In the genomic region with DNA sequence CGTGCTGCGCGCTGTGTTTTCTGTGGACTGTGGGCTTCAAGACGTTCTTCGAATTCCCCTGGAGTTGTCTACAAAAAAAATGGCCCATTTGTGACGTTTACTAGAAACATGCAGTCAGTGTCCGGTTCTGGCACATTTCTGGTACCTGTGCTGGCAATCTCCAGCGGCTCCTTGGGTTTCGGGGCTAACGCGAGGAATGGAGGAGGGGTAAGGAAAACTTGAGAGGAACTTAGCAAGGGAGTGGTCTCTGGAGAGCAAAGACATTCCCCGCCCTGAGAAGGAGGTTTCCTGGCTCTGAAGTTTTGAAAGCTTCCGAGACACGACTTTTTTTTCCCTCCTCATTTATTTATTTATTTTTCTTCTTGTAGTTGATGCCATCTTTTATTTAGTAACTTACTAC, we compare ENCODE assay signal across 8 mouse cellular contexts. TPM values are rescaled to one million over a fixed set of nuclear protein-coding genes. Genes with fewer than 3 reads are reported as not detected.
DNase-seq lines count a peak whose midpoint lies in the region; ATAC-seq and TF ChIP-seq lines count a peak whose summit lies in the region.

No protein-coding gene starts in this region.

- ATAC-seq in heart, embryonic 13.5 days (ENCODE audit: extremely low read depth, insufficient number of reproducible peaks, low FRiP score, low TSS enrichment): no peak
- peak; percentile 7; the same call in 1 of the 2 replicates for ATAC-seq in hindbrain, embryonic 15.5 days (ENCODE audit: low FRiP score, low read depth)
- no peak; the same call in 1 of the 2 replicates for ATAC-seq in midbrain, embryonic 13.5 days

- H3K9ac ChIP-seq in heart, embryonic 13.5 days: peak overlapping the region; percentile 91
- H3K9ac ChIP-seq in hindbrain, embryonic 15.5 days: peak overlapping the region; percentile 72
- H3K9ac ChIP-seq in midbrain, embryonic 13.5 days (replicated peaks): peak overlapping the region; percentile 83

- peaks cover 17% of the 10 kb centered on the region for H3K4me1 ChIP-seq in heart, embryonic 13.5 days
- H3K4me1 ChIP-seq in hindbrain, embryonic 15.5 days (replicated peaks): peaks cover 22% of the 10 kb centered on the region
- H3K4me1 ChIP-seq in midbrain, embryonic 13.5 days (replicated peaks): peaks cover 24% of the 10 kb centered on the region

- TF ChIP-seq CTCF in brain, embryonic 14.5 days (IDR thresholded peaks at IDR 0.05; ENCODE audit: borderline replicate concordance, extremely low read depth, insufficient read depth, insufficient read length): no peak

- DNase-seq in heart, adult 9 months (ENCODE audit: low spot score in 2 of 2): no peak
- DNase-seq in brain, embryonic 14.5 days (ENCODE audit: low read depth): peak; percentile 57
- DNase-seq in urinary bladder, postnatal 36 days (ENCODE audit: low spot score in 2 of 2): no peak
- DNase-seq in right cerebral cortex, postnatal 4 days: no peak
- no peak for DNase-seq in kidney, postnatal 4 days

- no peaks in the 10 kb centered on the region for H3K36me3 ChIP-seq in heart, embryonic 13.5 days
- no peaks in the 10 kb centered on the region for H3K36me3 ChIP-seq in hindbrain, embryonic 15.5 days
- no peaks in the 10 kb centered on the region for H3K36me3 ChIP-seq in midbrain, embryonic 13.5 days

- peak overlapping the region; percentile 88 for H3K4me2 ChIP-seq in heart, embryonic 13.5 days
- peak overlapping the region; percentile 81 for H3K4me2 ChIP-seq in hindbrain, embryonic 15.5 days
- peak overlapping the region; percentile 77 for H3K4me2 ChIP-seq in midbrain, embryonic 13.5 days (replicated peaks)

- peak overlapping the region; percentile 94 for H3K27ac ChIP-seq in heart, embryonic 13.5 days (replicated peaks)
- H3K27ac ChIP-seq in hindbrain, embryonic 15.5 days (replicated peaks): peak overlapping the region; percentile 87
- peak overlapping the region; percentile 81 for H3K27ac ChIP-seq in midbrain, embryonic 13.5 days

- H3K4me3 ChIP-seq in heart, embryonic 13.5 days: peak overlapping the region; percentile 77
- peak overlapping the region; percentile 90 for H3K4me3 ChIP-seq in hindbrain, embryonic 15.5 days
- H3K4me3 ChIP-seq in midbrain, embryonic 13.5 days (replicated peaks): peak overlapping the region; percentile 88

- TF ChIP-seq POLR2A in brain, embryonic 14.5 days (IDR thresholded peaks at IDR 0.05; ENCODE audit: borderline replicate concordance, extremely low read depth, insufficient read depth, insufficient read length, poor library complexity, severe bottlenecking): no peak

- 0% methylated on average over 14 of the region's 14 CpGs for WGBS in heart, embryonic 13.5 days
- 1% methylated on average over 14 of the region's 14 CpGs for WGBS in hindbrain, embryonic 15.5 days
- WGBS in midbrain, embryonic 13.5 days: 0% methylated on average over 14 of the region's 14 CpGs

- H3K27me3 ChIP-seq in heart, embryonic 13.5 days (replicated peaks): no peaks in the 10 kb centered on the region
- no peaks in the 10 kb centered on the region for H3K27me3 ChIP-seq in hindbrain, embryonic 15.5 days
- H3K27me3 ChIP-seq in midbrain, embryonic 13.5 days: peaks cover 6% of the 10 kb centered on the region

- H3K9me3 ChIP-seq in heart, embryonic 13.5 days: no peaks in the 10 kb centered on the region
- no peaks in the 10 kb centered on the region for H3K9me3 ChIP-seq in hindbrain, embryonic 15.5 days
- no peaks in the 10 kb centered on the region for H3K9me3 ChIP-seq in midbrain, embryonic 13.5 days

RNA-seq across cellular contexts. Expression of gene Fbxl7, which starts 0.4 kb away (rescaled TPM):
- polyA plus RNA-seq in heart, embryonic 13.5 days (2015; fragmentation: Nextera tagmentation; extraction: Ambion mirVana): 9.7 and 10.0 TPM in 2 replicates
- 10.0 and 15.6 TPM in 2 replicates for polyA plus RNA-seq in brain, embryonic 14.5 days (2012; rRNA removed)
- 12.2 and 14.3 TPM in 2 replicates for polyA plus RNA-seq in hindbrain, embryonic 15.5 days (2015; fragmentation: Nextera tagmentation; extraction: Ambion mirVana)
- 9.3 and 9.9 TPM in 2 replicates for polyA plus RNA-seq in midbrain, embryonic 13.5 days (2015; fragmentation: Nextera tagmentation; extraction: Ambion mirVana)
